Mouse (Mus musculus): ENCODE data around the gene Dnah8. TPM values are rescaled to one million over a fixed set of nuclear protein-coding genes. Genes with fewer than 3 reads are reported as not detected.

Dnah8 gene
- total and polyA plus RNA-seq, 2 experiments from 2014 or later, result 2.1 to 4.9 TPM

DNA sequence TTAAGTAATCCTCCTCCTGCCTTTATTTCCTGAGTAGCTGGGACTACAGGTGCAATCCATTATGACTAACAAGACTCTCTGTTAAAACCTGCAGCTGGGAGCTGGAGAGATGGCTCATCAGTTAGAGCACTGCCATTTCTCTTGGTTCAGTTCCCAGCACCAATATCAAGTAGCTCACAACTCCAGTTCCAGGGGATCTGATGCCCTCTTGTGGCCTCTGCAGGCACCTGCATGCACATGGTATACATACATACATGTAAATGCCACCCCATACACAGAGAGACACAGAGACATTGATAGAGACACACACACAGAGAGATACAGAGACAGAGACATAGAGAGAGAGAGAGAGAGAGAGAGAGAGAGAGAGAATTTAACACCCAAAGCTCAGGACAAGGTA, 228.2 kb downstream of the Dnah8 start:
- H3K27ac ChIP-seq, result no peak overlapping the region
- H3K4me1 ChIP-seq (ENCODE audit: insufficient read depth, low read length), result no peaks in the 10 kb centered on the region
- no peak overlapping the region for H3K4me3 ChIP-seq (ENCODE audit: low read length)
- DNase-seq (ENCODE audit: low spot score), result no peak
- no peaks in the 10 kb centered on the region for H3K36me3 ChIP-seq (ENCODE audit: insufficient read depth, low read length)
- H3K9ac ChIP-seq (replicated peaks; ENCODE audit: low read length), result no peak overlapping the region
- ATAC-seq, result no peak
- no peak overlapping the region for H3K4me2 ChIP-seq (ENCODE audit: low read depth, low read length)
- TF ChIP-seq CTCF (IDR thresholded peaks at IDR 0.05; ENCODE audit: low read depth), result 0 out of 2 replicates have a peak, but pooled peaks have one; percentile 12
- no peaks in the 10 kb centered on the region for H3K27me3 ChIP-seq (ENCODE audit: insufficient read depth, low read length)
- no peaks in the 10 kb centered on the region for H3K9me3 ChIP-seq (ENCODE audit: low read length)

- Histone ChIP-seq H3K9ac (replicated peaks; ENCODE audit: low read length) (no peak overlapping the region), H3K27ac (no peak overlapping the region), H3K9me3 (ENCODE audit: low read length) (no peaks in the 10 kb centered on the region), H3K4me2 (ENCODE audit: low read depth, low read length) (no peak overlapping the region), H3K4me3 (ENCODE audit: low read length) (no peak overlapping the region), H3K27me3 (ENCODE audit: insufficient read depth, low read length) (no peaks in the 10 kb centered on the region), H3K36me3 (ENCODE audit: insufficient read depth, low read length) (no peaks in the 10 kb centered on the region), H3K4me1 (ENCODE audit: insufficient read depth, low read length) (no peaks in the 10 kb centered on the region)
- DNase-seq (ENCODE audit: low spot score) (no peak), ATAC-seq (no peak)
- 89% methylated on average over 5 of the region's 5 CpGs for WGBS
- TF ChIP-seq CTCF (IDR thresholded peaks at IDR 0.05; ENCODE audit: low read depth), result no peak
Measured at GRCm38 (mm10) chr17:30857347-30857746, 233.2 kb downstream of the Dnah8 start.

DNA sequence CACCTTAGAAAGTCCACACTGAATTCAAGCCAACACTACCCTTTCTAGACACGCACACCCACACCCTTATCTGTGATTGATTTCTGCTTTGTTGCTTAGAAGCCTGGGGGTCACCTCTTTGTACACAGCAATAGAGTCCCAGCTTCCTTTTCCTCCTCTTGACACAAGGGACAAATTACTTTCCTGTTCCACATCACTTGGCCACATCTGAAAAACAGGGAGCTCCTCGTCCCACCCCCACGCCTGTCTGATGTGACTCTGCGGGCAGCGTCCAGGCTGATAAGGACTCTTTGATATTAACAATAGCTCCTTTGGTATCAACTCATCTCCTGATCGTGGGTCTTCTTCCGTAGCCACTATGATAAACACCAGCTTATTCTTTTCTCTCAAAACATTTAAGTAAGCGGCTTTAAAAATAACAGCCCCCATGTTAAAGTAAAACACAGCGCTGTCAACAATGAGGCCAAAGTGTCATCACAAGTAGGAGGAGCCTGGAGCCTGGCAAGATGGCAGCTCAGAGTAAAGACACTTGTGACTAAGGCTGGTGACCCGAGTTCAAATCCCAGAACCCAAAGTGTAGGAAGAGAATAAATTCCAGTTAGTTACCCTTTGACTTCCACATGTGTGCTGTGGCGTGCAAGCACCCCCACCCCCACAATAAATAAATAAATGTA, 234.6 kb downstream of the Dnah8 start:
- Histone ChIP-seq H3K27ac (no peak overlapping the region), H3K27me3 (ENCODE audit: insufficient read depth, low read length) (no peaks in the 10 kb centered on the region), H3K36me3 (ENCODE audit: insufficient read depth, low read length) (no peaks in the 10 kb centered on the region), H3K4me3 (ENCODE audit: low read length) (no peak overlapping the region), H3K4me1 (ENCODE audit: insufficient read depth, low read length) (no peaks in the 10 kb centered on the region), H3K9me3 (ENCODE audit: low read length) (no peaks in the 10 kb centered on the region), H3K4me2 (ENCODE audit: low read depth, low read length) (no peak overlapping the region), H3K9ac (replicated peaks; ENCODE audit: low read length) (no peak overlapping the region)
- WGBS, result 51% methylated on average over 11 of the region's 11 CpGs
- DNase-seq (ENCODE audit: low spot score) (no peak), ATAC-seq (no peak)
- no peak for TF ChIP-seq CTCF (IDR thresholded peaks at IDR 0.05; ENCODE audit: low read depth)

DNA sequence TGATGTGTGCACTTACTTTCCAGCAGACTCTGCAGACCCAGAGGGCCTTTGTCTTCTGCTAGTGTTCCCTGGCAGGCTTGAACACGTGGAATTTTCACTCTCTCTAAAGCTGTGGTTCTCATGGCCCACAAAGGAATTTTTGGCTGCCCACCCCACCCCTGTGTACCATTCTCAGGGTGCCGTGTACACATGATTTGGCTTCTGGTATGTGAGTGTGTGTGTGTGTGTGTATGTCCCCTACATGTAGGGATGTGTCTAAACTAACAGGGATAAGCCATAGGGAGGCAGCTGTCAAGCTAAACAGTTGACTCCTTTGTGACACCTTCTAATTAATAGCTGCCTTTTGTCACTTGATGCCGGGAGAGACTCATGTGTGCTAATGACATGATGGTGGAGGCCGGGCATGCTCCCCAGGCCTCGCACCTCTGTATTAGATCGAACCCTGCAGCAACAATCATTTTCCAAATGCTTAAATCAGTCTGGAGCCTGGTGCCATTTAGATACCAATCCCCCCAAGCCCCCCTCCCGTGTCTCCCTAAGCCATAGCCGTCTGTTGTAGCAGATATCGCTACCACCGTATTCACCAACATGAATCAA, 235.9 kb downstream of the Dnah8 start:
- no peaks in the 10 kb centered on the region for H3K4me1 ChIP-seq (ENCODE audit: insufficient read depth, low read length)
- H3K27me3 ChIP-seq (ENCODE audit: insufficient read depth, low read length), result no peaks in the 10 kb centered on the region
- 21% methylated on average over 10 of the region's 10 CpGs for WGBS
- H3K9me3 ChIP-seq (ENCODE audit: low read length), result no peaks in the 10 kb centered on the region
- H3K36me3 ChIP-seq (ENCODE audit: insufficient read depth, low read length), result no peaks in the 10 kb centered on the region
- no peak for DNase-seq (ENCODE audit: low spot score)
- no peak overlapping the region for H3K4me2 ChIP-seq (ENCODE audit: low read depth, low read length)
- H3K4me3 ChIP-seq (ENCODE audit: low read length), result no peak overlapping the region
- no peak overlapping the region for H3K9ac ChIP-seq (replicated peaks; ENCODE audit: low read length)
- peak; percentile 59; the same call in 1 of the 2 replicates for ATAC-seq
- no peak for TF ChIP-seq CTCF (IDR thresholded peaks at IDR 0.05; ENCODE audit: low read depth)
- H3K27ac ChIP-seq, result no peak overlapping the region

GRCm38 (mm10) chr17:30860606-30861005, 236.5 kb downstream of the Dnah8 start:
- TF ChIP-seq CTCF (IDR thresholded peaks at IDR 0.05; ENCODE audit: low read depth), result no peak
- no peak for ATAC-seq
- H3K36me3 ChIP-seq (ENCODE audit: insufficient read depth, low read length), result no peaks in the 10 kb centered on the region
- DNase-seq (ENCODE audit: low spot score), result peak; percentile 22
- no peak overlapping the region for H3K4me3 ChIP-seq (ENCODE audit: low read length)
- no peaks in the 10 kb centered on the region for H3K4me1 ChIP-seq (ENCODE audit: insufficient read depth, low read length)
- H3K27me3 ChIP-seq (ENCODE audit: insufficient read depth, low read length), result no peaks in the 10 kb centered on the region
- 41% methylated on average over 7 of the region's 7 CpGs for WGBS
- no peak overlapping the region for H3K27ac ChIP-seq
- H3K9me3 ChIP-seq (ENCODE audit: low read length), result no peaks in the 10 kb centered on the region
- H3K9ac ChIP-seq (replicated peaks; ENCODE audit: low read length), result no peak overlapping the region
- no peak overlapping the region for H3K4me2 ChIP-seq (ENCODE audit: low read depth, low read length)

DNA sequence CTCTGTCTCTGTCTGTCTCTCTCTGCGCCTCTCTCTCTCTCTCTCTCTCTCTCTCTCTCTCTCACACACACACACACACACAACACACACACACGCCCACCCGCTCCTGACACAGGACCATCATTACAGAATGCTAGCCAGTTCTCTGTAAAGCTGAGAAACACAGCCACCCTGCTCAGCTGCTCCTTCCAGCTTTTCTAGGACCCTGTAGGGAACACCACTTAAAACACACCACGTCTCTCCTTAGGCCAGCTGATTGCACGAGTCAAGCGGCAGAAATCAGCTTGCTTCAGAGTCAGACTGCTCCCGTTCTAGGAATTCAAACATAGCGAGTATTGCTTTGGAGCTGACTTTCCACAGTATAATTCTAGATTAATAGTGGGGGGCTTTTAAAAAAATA, 242.1 kb downstream of the Dnah8 start:
- H3K4me2 ChIP-seq (ENCODE audit: low read depth, low read length), result no peak overlapping the region
- no peaks in the 10 kb centered on the region for H3K9me3 ChIP-seq (ENCODE audit: low read length)
- H3K9ac ChIP-seq (replicated peaks; ENCODE audit: low read length), result no peak overlapping the region
- 0 out of 2 replicates have a peak, but pooled peaks cover 3% of the 10 kb centered on the region for H3K4me1 ChIP-seq (ENCODE audit: insufficient read depth, low read length)
- ATAC-seq, result no peak
- WGBS, result 51% methylated on average over 8 of the region's 8 CpGs
- TF ChIP-seq CTCF (IDR thresholded peaks at IDR 0.05; ENCODE audit: low read depth), result no peak
- no peak overlapping the region for H3K4me3 ChIP-seq (ENCODE audit: low read length)
- no peaks in the 10 kb centered on the region for H3K36me3 ChIP-seq (ENCODE audit: insufficient read depth, low read length)
- no peaks in the 10 kb centered on the region for H3K27me3 ChIP-seq (ENCODE audit: insufficient read depth, low read length)
- DNase-seq (ENCODE audit: low spot score), result peak; percentile 18
- H3K27ac ChIP-seq, result no peak overlapping the region

- Histone ChIP-seq H3K4me2 (ENCODE audit: low read depth, low read length) (no peak overlapping the region), H3K36me3 (ENCODE audit: insufficient read depth, low read length) (no peaks in the 10 kb centered on the region), H3K9ac (replicated peaks; ENCODE audit: low read length) (no peak overlapping the region), H3K4me1 (ENCODE audit: insufficient read depth, low read length) (0 out of 2 replicates have a peak, but pooled peaks cover 3% of the 10 kb centered on the region), H3K27ac (no peak overlapping the region), H3K4me3 (ENCODE audit: low read length) (no peak overlapping the region), H3K9me3 (ENCODE audit: low read length) (no peaks in the 10 kb centered on the region), H3K27me3 (ENCODE audit: insufficient read depth, low read length) (no peaks in the 10 kb centered on the region)
- ATAC-seq, result no peak
- no peak for TF ChIP-seq CTCF (IDR thresholded peaks at IDR 0.05; ENCODE audit: low read depth)
- 44% methylated on average over 9 of the region's 9 CpGs for WGBS
- peak; percentile 29 for DNase-seq (ENCODE audit: low spot score)
Measured at GRCm38 (mm10) chr17:30866966-30867365, 242.8 kb downstream of the Dnah8 start.
